Mouse (Mus musculus): ENCODE results near the gene Try5.
"Not testable (repeated sequence)": the region's sequence is repeated elsewhere in the genome, so short reads cannot be mapped to it uniquely, and the experiment has no call there.

DNA sequence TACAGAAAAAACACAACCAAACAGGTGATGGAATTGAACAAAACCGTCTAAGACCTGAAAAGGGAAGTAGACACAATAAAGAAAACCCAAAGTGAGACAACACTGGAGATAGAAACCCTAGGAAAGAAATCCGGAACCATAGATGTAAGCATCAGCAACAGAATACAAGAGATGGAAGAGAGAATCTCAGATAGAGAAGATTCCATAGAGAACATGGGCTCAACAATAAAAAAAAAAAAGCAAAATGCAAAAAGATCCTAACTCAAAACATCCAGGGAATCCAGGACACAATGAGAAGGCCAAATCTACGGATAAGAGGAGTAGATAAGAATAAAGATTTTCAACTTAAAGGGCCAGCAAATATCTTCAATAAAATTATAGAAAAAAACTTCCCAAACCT lies at the start of gene Try5:
- TF ChIP-seq CTCF (IDR thresholded peaks at IDR 0.05; ENCODE audit: borderline replicate concordance, extremely low read depth, insufficient read depth, insufficient read length); POLR2A (IDR thresholded peaks at IDR 0.05; ENCODE audit: borderline replicate concordance, extremely low read depth, insufficient read depth, insufficient read length, poor library complexity, severe bottlenecking): not testable (repeated sequence)
